Mouse (Mus musculus) CH12.LX (cell line): ENCODE data around the gene Fbxl14.

Experiments
- CTCF ChIP-seq, 2 experiments: IDR thresholded peaks in 1 of 2; conservative IDR thresholded peaks in 1 of 2; 2 replicates each; pipeline ENCODE4 v1.5.1; 2011 to 2012; ENCODE audit warnings: low read depth in 2 of 2, low read length in 2 of 2, improper control_type of control experiment in 1 of 2, inconsistent platforms in 1 of 2, mild to moderate bottlenecking in 1 of 2, moderate library complexity in 1 of 2
- E2F4 ChIP-seq: IDR thresholded peaks from 2 replicates; pipeline ENCODE4 v1.6.1; 2011; ENCODE audit warnings: low read depth, low read length, improper control_type of control experiment; ENCODE audit not compliant: insufficient replicate concordance
- MAFK ChIP-seq: IDR thresholded peaks from 2 replicates; pipeline ENCODE4 v1.6.1; 2011; ENCODE audit warnings: low read length, improper control_type of control experiment; ENCODE audit not compliant: insufficient replicate concordance
- MYC ChIP-seq: IDR thresholded peaks from 2 replicates; pipeline ENCODE4 v1.6.1; 2011; ENCODE audit warnings: low read depth, mild to moderate bottlenecking, improper control_type of control experiment, low read length
- NELFE ChIP-seq: IDR thresholded peaks from 2 replicates; pipeline ENCODE4 v1.6.1; 2011; ENCODE audit warnings: low read depth, low read length, improper control_type of control experiment
- POLR2A ChIP-seq: IDR thresholded peaks from 2 replicates; pipeline ENCODE4 v1.6.1; 2011; ENCODE audit warnings: low read depth, mild to moderate bottlenecking, improper control_type of control experiment, low read length
- SMC3 ChIP-seq: IDR thresholded peaks from 2 replicates; pipeline ENCODE4 v1.6.1; 2011; ENCODE audit warnings: low read depth, low read length, improper control_type of control experiment
- ZKSCAN1 ChIP-seq: IDR thresholded peaks from 2 replicates; pipeline ENCODE4 v1.6.1; 2012; ENCODE audit warnings: low read depth, inconsistent platforms, low read length, improper control_type of control experiment, borderline replicate concordance
- ZNF384 ChIP-seq: IDR thresholded peaks from 2 replicates; pipeline ENCODE4 v1.6.1; 2012; ENCODE audit warnings: low read depth, low read length, improper control_type of control experiment, inconsistent platforms

GRCm38 (mm10) chr6:119472135-119472534 is 7.3 kb upstream of the Fbxl14 start:
- TF ChIP-seq CTCF (conservative IDR thresholded peaks at IDR 0.05 in 1 of 2, IDR thresholded peaks at IDR 0.05 in 1 of 2; ENCODE audit: low read depth in 2 of 2, low read length in 2 of 2) (peak; percentile 69 to 95), E2F4 (no peak), POLR2A (no peak), NELFE (no peak), MYC (no peak), MAFK (no peak), ZNF384 (no peak), ZKSCAN1 (no peak), SMC3 (peak; percentile 19; the same call in 1 of the 2 replicates)
